Mouse (Mus musculus): ENCODE results near the gene Casp1. TPM values are rescaled to one million over a fixed set of nuclear protein-coding genes. Genes with fewer than 3 reads are reported as not detected.

Gene Casp1
- total and polyA plus RNA-seq, 2 experiments = 0.18 to 3.6 TPM

- WGBS = 76% methylated on average over 4 of the region's 4 CpGs
- Histone ChIP-seq H3K4me1 (ENCODE audit: control insufficient read depth, insufficient read depth, low read length) (no peaks in the 10 kb centered on the region), H3K36me3 (ENCODE audit: control insufficient read depth, insufficient read depth, low read length) (no peaks in the 10 kb centered on the region), H3K27me3 (ENCODE audit: control insufficient read depth, insufficient read depth, low read length) (no peaks in the 10 kb centered on the region), H3K9ac (ENCODE audit: low read depth, low read length) (no peak overlapping the region), H3K27ac (replicated peaks; ENCODE audit: insufficient read depth, low read depth, low read length) (no peak overlapping the region), H3K79me2 (ENCODE audit: control insufficient read depth, insufficient read depth, low read length) (peaks cover 4% of the 10 kb centered on the region; the same call in 1 of the 2 replicates), H3K4me3 (ENCODE audit: insufficient read depth, low read depth, low read length) (no peak overlapping the region)
- DNase-seq (ENCODE audit: extremely low read depth, low read depth, low spot score) = no peak
- TF ChIP-seq POLR2A (IDR thresholded peaks at IDR 0.05; ENCODE audit: extremely low read depth, insufficient read depth, low read length) = no peak
- TF ChIP-seq CTCF (IDR thresholded peaks at IDR 0.05; ENCODE audit: low read depth, low read length) = no peak
Measured at GRCm38 (mm10) chr9:5311435-5311834, 13.1 kb downstream of the Casp1 start.

- no peaks in the 10 kb centered on the region for H3K4me1 ChIP-seq (ENCODE audit: control insufficient read depth, insufficient read depth, low read length)
- TF ChIP-seq POLR2A (IDR thresholded peaks at IDR 0.05; ENCODE audit: extremely low read depth, insufficient read depth, low read length) = no peak
- no peak for TF ChIP-seq CTCF (IDR thresholded peaks at IDR 0.05; ENCODE audit: low read depth, low read length)
- 60% methylated on average over 3 of the region's 3 CpGs for WGBS
Measured at GRCm38 (mm10) chr9:5328204-5328603, 29.9 kb downstream of the Casp1 start.

GRCm38 (mm10) chr9:5332441-5332840 is 34.1 kb downstream of the Casp1 start:
- DNase-seq (ENCODE audit: extremely low read depth, low read depth, low spot score) = peak; percentile 34
- no peak overlapping the region for H3K4me3 ChIP-seq (ENCODE audit: insufficient read depth, low read depth, low read length)

More at GRCm38 (mm10) chr9:5328204-5328603, 29.9 kb downstream of the Casp1 start:
- no peaks in the 10 kb centered on the region for H3K79me2 ChIP-seq (ENCODE audit: control insufficient read depth, insufficient read depth, low read length)
- no peak for DNase-seq (ENCODE audit: extremely low read depth, low read depth, low spot score)
- H3K27ac ChIP-seq (replicated peaks; ENCODE audit: insufficient read depth, low read depth, low read length) = no peak overlapping the region
- no peak overlapping the region for H3K9ac ChIP-seq (ENCODE audit: low read depth, low read length)
- no peaks in the 10 kb centered on the region for H3K27me3 ChIP-seq (ENCODE audit: control insufficient read depth, insufficient read depth, low read length)
- no peaks in the 10 kb centered on the region for H3K36me3 ChIP-seq (ENCODE audit: control insufficient read depth, insufficient read depth, low read length)
- no peak overlapping the region for H3K4me3 ChIP-seq (ENCODE audit: insufficient read depth, low read depth, low read length)

GRCm38 (mm10) chr9:5333422-5333821 is 35.1 kb downstream of the Casp1 start:
- Histone ChIP-seq H3K79me2 (ENCODE audit: control insufficient read depth, insufficient read depth, low read length) (no peaks in the 10 kb centered on the region), H3K27ac (replicated peaks; ENCODE audit: insufficient read depth, low read depth, low read length) (no peak overlapping the region), H3K4me1 (ENCODE audit: control insufficient read depth, insufficient read depth, low read length) (no peaks in the 10 kb centered on the region), H3K4me3 (ENCODE audit: insufficient read depth, low read depth, low read length) (no peak overlapping the region), H3K27me3 (ENCODE audit: control insufficient read depth, insufficient read depth, low read length) (no peaks in the 10 kb centered on the region), H3K36me3 (ENCODE audit: control insufficient read depth, insufficient read depth, low read length) (no peaks in the 10 kb centered on the region), H3K9ac (ENCODE audit: low read depth, low read length) (no peak overlapping the region)
- TF ChIP-seq POLR2A (IDR thresholded peaks at IDR 0.05; ENCODE audit: extremely low read depth, insufficient read depth, low read length) (no peak), CTCF (IDR thresholded peaks at IDR 0.05; ENCODE audit: low read depth, low read length) (no peak)
- 91% methylated on average over 1 of the region's 1 CpGs for WGBS
- no peak for DNase-seq (ENCODE audit: extremely low read depth, low read depth, low spot score)

More at GRCm38 (mm10) chr9:5332441-5332840, 34.1 kb downstream of the Casp1 start:
- TF ChIP-seq POLR2A (IDR thresholded peaks at IDR 0.05; ENCODE audit: extremely low read depth, insufficient read depth, low read length) (no peak), CTCF (IDR thresholded peaks at IDR 0.05; ENCODE audit: low read depth, low read length) (no peak)
- Histone ChIP-seq H3K36me3 (ENCODE audit: control insufficient read depth, insufficient read depth, low read length) (no peaks in the 10 kb centered on the region), H3K4me1 (ENCODE audit: control insufficient read depth, insufficient read depth, low read length) (no peaks in the 10 kb centered on the region), H3K79me2 (ENCODE audit: control insufficient read depth, insufficient read depth, low read length) (no peaks in the 10 kb centered on the region), H3K9ac (ENCODE audit: low read depth, low read length) (no peak overlapping the region), H3K27ac (replicated peaks; ENCODE audit: insufficient read depth, low read depth, low read length) (no peak overlapping the region), H3K27me3 (ENCODE audit: control insufficient read depth, insufficient read depth, low read length) (no peaks in the 10 kb centered on the region)

GRCm38 (mm10) chr9:5343092-5343491 is 44.8 kb downstream of the Casp1 start:
- Histone ChIP-seq H3K36me3 (ENCODE audit: control insufficient read depth, insufficient read depth, low read length) (no peaks in the 10 kb centered on the region), H3K4me1 (ENCODE audit: control insufficient read depth, insufficient read depth, low read length) (peaks cover 2% of the 10 kb centered on the region; the same call in 1 of the 2 replicates), H3K79me2 (ENCODE audit: control insufficient read depth, insufficient read depth, low read length) (no peaks in the 10 kb centered on the region), H3K9ac (ENCODE audit: low read depth, low read length) (no peak overlapping the region), H3K27me3 (ENCODE audit: control insufficient read depth, insufficient read depth, low read length) (no peaks in the 10 kb centered on the region), H3K4me3 (ENCODE audit: insufficient read depth, low read depth, low read length) (no peak overlapping the region), H3K27ac (replicated peaks; ENCODE audit: insufficient read depth, low read depth, low read length) (no peak overlapping the region)
- WGBS = 66% methylated on average over 1 of the region's 1 CpGs
- TF ChIP-seq CTCF (IDR thresholded peaks at IDR 0.05; ENCODE audit: low read depth, low read length) (no peak), POLR2A (IDR thresholded peaks at IDR 0.05; ENCODE audit: extremely low read depth, insufficient read depth, low read length) (no peak)
- DNase-seq (ENCODE audit: extremely low read depth, low read depth, low spot score) = no peak

DNA sequence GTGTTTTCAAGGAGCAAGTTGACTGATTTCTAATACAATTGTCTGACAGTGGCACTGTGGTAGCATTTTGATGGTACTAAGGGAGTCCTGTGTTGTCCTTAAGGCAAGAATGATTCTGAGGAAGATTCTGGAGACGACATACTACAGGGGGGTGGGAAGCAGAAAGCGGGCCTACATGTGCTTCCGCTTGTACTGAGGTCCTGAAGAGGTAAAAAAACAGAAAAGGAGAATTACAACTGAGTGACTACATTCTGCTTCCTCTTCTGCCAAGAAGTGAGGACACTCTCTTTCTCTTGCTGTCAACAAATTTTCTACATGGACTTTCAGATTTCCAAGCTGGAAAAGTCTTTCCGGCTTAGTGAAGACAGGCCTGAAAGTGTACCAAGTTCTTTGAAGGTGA is 45.8 kb downstream of the Casp1 start:
- DNase-seq (ENCODE audit: extremely low read depth, low read depth, low spot score) = peak; percentile 14
- WGBS = 76% methylated on average over 4 of the region's 4 CpGs
- Histone ChIP-seq H3K9ac (ENCODE audit: low read depth, low read length) (no peak overlapping the region), H3K27ac (replicated peaks; ENCODE audit: insufficient read depth, low read depth, low read length) (no peak overlapping the region), H3K36me3 (ENCODE audit: control insufficient read depth, insufficient read depth, low read length) (no peaks in the 10 kb centered on the region), H3K79me2 (ENCODE audit: control insufficient read depth, insufficient read depth, low read length) (no peaks in the 10 kb centered on the region), H3K4me1 (ENCODE audit: control insufficient read depth, insufficient read depth, low read length) (peaks cover 2% of the 10 kb centered on the region; the same call in 1 of the 2 replicates), H3K27me3 (ENCODE audit: control insufficient read depth, insufficient read depth, low read length) (no peaks in the 10 kb centered on the region), H3K4me3 (ENCODE audit: insufficient read depth, low read depth, low read length) (no peak overlapping the region)
- TF ChIP-seq CTCF (IDR thresholded peaks at IDR 0.05; ENCODE audit: low read depth, low read length) (no peak), POLR2A (IDR thresholded peaks at IDR 0.05; ENCODE audit: extremely low read depth, insufficient read depth, low read length) (no peak)

All from liver, adult 2 months (tissue).